Mouse (Mus musculus) cortical plate, adult 2 months (tissue): ENCODE data around the gene Spata45. TPM values are rescaled to one million over a fixed set of nuclear protein-coding genes. Genes with fewer than 3 reads are reported as not detected.

Experiments used
- H3K27ac ChIP-seq: fragments of 200-500 bp; 2 replicates; pipeline ENCODE4 v1.5.1; 2012; ENCODE audit warnings: low read length, control low read depth, inconsistent platforms; ENCODE audit not compliant: insufficient read depth
- H3K4me1 ChIP-seq: fragments of 200-500 bp; 2 replicates; pipeline ENCODE4 v1.6.1; 2011; ENCODE audit warnings: low read length; ENCODE audit not compliant: control insufficient read depth, insufficient read depth
- H3K4me3 ChIP-seq: fragments of 200-500 bp; 2 replicates; pipeline ENCODE4 v1.5.1; 2011; ENCODE audit warnings: mild to moderate bottlenecking, low read length, control low read depth; ENCODE audit not compliant: insufficient read depth
- CTCF ChIP-seq: fragments of 200-500 bp; IDR thresholded peaks from 2 replicates; pipeline ENCODE4 v1.5.1; 2011; ENCODE audit warnings: mild to moderate bottlenecking, control low read depth, low read length; ENCODE audit not compliant: insufficient read depth; ENCODE audit errors: extremely low read depth
- POLR2A ChIP-seq: fragments of 200-500 bp; IDR thresholded peaks from 2 replicates; pipeline ENCODE4 v1.6.1; 2011; ENCODE audit warnings: mild to moderate bottlenecking, low read length, control low read depth; ENCODE audit not compliant: insufficient read depth; ENCODE audit errors: extremely low read depth
- polyA plus RNA-seq: library from polyadenylated mRNA; depleted of rRNA; stranded (reverse); fragments of >200 nt; gene quantifications from 2 replicates; pipeline ENCODE4 v1.2.3, GENCODE M21; 2012

The Spata45 gene
- polyA plus RNA-seq, 1 experiment: not detected

DNA sequence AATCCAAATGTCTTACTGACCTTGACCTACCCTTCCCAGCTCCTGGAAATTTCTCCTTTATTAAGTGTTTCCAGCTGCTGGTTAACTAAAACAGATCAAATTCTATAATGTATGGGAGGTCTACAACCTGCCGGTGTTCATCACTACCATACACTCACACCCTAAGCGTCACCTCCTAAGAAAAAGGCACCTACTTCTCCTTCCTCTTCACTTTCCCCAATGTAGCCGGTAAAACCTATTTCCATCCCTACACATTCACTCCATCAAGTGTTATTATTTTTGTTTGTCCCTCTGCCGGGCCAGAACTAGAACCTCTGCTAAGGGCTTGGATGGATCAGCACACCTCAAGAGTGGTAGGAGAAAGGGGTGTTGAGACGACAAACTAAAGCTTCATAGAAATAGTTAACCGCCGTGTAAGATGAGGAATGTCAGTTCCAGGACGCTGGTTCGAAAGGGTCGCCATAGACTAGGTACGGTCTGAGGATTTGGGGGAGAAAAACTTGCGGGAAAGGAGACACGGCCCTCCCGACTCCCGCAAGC lies 25.9 kb downstream of the Spata45 start:
- peak overlapping the region; percentile 67 for H3K4me3 ChIP-seq
- TF ChIP-seq CTCF: no peak
- TF ChIP-seq POLR2A: no peak
- peaks cover 2% of the 10 kb centered on the region; the same call in 1 of the 2 replicates for H3K4me1 ChIP-seq
- H3K27ac ChIP-seq: peak overlapping the region; percentile 51; the same call in 1 of the 2 replicates

DNA sequence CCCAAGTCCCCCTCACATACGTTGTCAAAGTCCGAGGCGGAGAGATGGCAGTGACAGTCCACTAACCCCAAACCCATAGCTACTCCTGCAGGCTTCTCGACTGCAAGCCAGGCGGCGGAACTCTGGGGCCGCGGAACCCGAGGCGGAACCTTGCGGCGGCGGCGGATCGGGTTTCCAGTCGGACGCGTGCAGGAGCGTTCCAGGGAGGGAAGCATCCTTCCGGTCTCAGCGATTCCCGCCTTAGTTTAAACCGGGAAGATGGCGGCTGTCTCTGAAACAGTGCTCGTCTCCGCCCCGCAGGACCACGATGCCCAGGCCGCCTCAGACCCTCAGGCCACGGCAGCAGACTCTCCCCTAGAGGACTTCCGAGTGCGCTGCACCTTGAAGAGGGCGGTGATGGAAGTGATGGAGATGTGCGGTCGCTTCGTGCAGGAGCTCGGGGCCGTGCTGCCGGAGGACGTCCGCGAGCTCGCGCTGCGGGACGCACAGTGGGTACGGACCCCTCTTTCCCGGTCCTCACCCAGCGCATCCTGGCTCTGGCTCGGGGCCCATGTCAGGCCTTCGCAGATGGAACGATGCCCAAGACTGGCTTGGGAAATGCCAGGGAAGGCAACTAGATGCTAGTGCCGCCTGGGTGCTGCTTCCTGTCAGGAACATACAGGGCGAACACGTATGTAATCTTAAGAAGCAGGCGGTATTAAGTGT lies 26.5 kb downstream of the Spata45 start, which contains the start of the genes Tatdn3 and Nsl1:
Gene Tatdn3, minus strand, starts transcription at position 152 of the 705 bp plus-strand sequence.
Gene Nsl1, plus strand, starts transcription at position 232 of the 705 bp plus-strand sequence.
- Histone ChIP-seq H3K4me1 (peaks cover 2% of the 10 kb centered on the region; the same call in 1 of the 2 replicates), H3K4me3 (peak within 1 kb of the TSS; percentile 67), H3K27ac (peak within 1 kb of the TSS; percentile 51; the same call in 1 of the 2 replicates)
- TF ChIP-seq POLR2A (peak; percentile 77), CTCF (no peak)

DNA sequence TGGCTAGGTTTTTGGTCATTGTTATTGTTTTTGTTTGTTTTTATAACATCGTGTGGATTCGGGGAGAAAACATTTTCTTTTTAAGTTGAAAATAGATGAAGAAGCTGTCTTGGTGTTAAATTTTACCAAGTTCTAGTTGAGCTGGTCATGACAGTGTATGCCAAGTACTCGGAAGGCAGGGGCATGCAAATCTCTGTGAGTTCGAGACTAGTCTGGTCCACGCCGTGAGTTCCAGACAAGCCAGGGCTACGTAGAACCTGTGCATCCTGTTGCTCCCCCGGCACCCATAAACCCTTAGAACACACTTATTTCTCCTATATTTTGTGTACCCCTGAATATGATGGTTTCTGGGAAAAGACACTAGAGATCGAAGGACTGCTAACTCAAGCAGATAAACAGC lies 27.3 kb downstream of the Spata45 start:
- no peak overlapping the region; the same call in 1 of the 2 replicates for H3K4me3 ChIP-seq
- TF ChIP-seq CTCF (no peak), POLR2A (no peak)
- H3K4me1 ChIP-seq: peaks cover 2% of the 10 kb centered on the region; the same call in 1 of the 2 replicates
- H3K27ac ChIP-seq: no peak overlapping the region

DNA sequence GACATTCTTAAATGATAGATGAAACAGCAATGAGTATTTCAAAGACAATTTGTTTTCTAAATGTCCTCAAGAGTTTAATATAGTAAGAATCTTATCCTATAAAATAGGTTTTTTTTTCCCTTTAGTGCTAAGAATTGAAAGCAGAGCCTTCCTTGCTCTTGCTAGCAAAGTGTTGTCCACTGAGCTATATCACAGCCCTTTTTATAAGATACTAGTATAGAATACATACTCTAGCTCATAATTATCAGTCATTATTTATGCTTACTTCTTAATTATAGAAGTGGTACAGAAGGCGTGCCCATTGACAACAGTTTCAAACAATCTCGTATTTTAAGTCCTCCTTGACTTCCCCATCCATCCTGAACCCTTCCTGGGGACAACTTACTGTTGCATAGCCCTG lies 28.1 kb downstream of the Spata45 start:
- Histone ChIP-seq H3K4me3 (no peak overlapping the region), H3K27ac (no peak overlapping the region), H3K4me1 (peaks cover 2% of the 10 kb centered on the region; the same call in 1 of the 2 replicates)
- no peak for TF ChIP-seq POLR2A
- no peak for TF ChIP-seq CTCF

DNA sequence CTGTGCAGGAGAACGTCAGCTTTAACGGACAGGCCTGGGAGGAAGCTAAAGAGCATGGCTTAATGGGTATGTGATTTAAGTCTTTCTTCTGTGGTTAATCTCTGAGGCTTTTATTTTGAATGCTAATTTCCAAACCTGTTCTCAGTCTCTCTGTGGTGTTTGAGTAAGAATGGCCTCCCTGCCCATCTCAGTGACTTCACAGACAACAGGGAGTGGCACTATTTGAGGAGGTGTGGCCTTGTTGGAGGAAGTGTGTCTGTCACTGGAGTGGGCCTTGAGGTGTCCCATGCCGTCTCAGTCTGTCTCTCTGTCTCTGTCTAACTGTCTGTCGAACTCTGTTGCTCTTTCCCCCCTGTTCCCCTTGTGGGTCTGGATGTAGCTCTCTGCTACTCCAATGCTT lies 28.7 kb downstream of the Spata45 start:
- no peak overlapping the region for H3K4me3 ChIP-seq
- H3K27ac ChIP-seq: no peak overlapping the region
- H3K4me1 ChIP-seq: peaks cover 2% of the 10 kb centered on the region; the same call in 1 of the 2 replicates
- TF ChIP-seq POLR2A: no peak
- TF ChIP-seq CTCF: no peak

DNA sequence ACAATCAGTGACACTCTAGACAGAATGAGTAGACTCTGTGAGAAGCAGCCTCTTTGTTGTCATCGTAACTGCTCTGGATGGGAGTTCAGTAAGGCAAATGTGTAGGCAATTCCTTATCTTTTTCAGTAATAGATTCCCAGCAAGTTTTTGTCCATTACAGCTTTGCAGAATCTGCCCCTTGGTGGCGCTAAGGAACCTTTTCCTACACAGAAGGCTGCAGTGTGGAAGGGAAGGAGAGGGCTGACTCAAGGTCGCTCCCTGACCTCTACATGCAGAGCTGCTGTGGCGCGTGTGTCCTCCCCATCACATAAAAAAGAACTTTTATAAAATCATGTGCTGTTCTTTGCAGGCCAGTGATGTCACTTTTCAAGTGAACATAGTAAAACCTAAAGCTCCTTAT lies 31.9 kb downstream of the Spata45 start:
- H3K4me1 ChIP-seq: no peaks in the 10 kb centered on the region
- no peak overlapping the region for H3K4me3 ChIP-seq
- TF ChIP-seq CTCF (0 out of 2 replicates have a peak, but pooled peaks have one; percentile 13), POLR2A (no peak)
- no peak overlapping the region for H3K27ac ChIP-seq

DNA sequence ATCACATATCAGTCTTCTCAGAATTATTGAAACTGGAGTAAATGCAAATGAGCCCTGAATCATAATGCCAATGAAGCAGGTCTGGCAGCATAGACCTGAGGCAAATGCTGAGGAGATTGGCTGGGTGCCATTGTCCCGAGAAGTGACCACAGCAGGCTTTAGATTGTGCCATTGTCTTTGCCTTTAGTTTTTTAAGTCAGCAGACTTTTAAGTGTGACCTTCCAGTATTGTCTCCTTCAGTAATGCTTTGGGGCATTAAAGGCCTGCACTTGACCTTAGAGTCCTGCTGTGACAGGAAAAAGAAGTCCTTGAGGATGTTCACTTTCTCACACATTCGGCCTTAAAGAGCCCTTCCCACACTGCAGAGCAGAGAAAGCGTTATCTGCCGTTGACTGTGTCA lies 33.8 kb downstream of the Spata45 start:
- TF ChIP-seq CTCF: no peak
- TF ChIP-seq POLR2A: no peak
- Histone ChIP-seq H3K4me3 (no peak overlapping the region), H3K4me1 (no peaks in the 10 kb centered on the region), H3K27ac (no peak overlapping the region)

DNA sequence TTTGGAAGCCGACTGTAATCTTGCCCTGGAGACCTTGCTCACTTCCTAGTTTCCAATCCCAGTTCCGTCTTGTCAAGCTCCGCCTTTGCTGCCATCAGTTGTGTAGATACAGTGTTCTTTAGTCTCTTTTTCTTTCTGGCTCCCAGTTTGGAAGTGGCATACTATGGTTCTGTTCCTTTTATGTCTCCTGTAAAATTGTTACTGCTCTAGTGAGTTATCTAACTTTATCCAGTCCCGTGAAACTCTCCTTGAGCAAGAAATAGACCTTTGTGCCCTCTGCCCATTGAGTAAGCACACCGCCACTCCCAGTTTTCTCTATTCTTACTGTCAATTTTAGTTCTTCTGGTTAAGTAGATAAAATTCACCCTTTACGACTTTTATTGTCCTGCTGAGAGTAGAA lies 35.2 kb downstream of the Spata45 start:
- Histone ChIP-seq H3K4me3 (no peak overlapping the region), H3K4me1 (no peaks in the 10 kb centered on the region), H3K27ac (no peak overlapping the region)
- TF ChIP-seq POLR2A: no peak
- no peak for TF ChIP-seq CTCF

DNA sequence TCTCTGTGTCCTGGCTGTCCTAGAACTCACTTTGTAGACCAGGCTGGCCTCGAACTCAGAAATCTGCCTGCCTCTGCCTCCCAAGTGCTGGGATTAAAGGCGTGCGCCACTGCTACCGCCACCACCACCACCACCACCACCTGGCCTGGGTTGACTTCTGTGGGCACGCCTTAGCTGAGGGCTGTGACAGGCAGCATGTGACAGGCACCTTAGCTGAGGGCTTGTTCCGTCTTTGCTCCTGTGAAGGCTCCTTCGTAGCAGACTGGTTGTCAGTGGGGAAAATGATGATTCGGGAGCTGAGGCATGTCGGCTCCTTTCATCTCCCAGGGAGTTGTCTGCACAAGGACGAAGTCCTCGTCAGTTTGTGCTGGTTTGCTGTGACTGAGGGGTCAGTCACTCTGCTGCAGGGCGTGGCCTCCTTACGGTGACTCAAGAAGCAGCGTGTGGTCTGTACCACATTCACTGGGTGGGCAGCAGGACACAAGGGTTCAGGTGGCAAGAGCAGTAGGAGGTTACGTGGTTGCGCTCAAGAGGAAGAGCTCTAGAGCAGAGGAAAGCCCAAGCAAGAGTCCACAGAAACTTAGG lies 36.0 kb downstream of the Spata45 start:
- H3K4me1 ChIP-seq: no peaks in the 10 kb centered on the region
- no peak overlapping the region for H3K4me3 ChIP-seq
- peak overlapping the region; percentile 33; the same call in 1 of the 2 replicates for H3K27ac ChIP-seq
- TF ChIP-seq CTCF (no peak), POLR2A (no peak)
